Mouse (Mus musculus): ENCODE measurements at regions not wholly inside any gene's neighbourhood (a gene's known extent, or its start where the extent isn't known, plus 50 kb on each side); places are given as distances from the start of the nearest gene placed in this dataset.

Small RNAs in the stretch of these regions (microRNA-seq; reads per million reads assigned to microRNA genes)
- 0 reads per million in 2 experiments for gene Gm24979
